Mouse (Mus musculus): ENCODE measurements around the gene Gm5089.

Gene Gm5089

GRCm38 (mm10) chr14:122386281-122387130, 64.4 kb downstream of the Gm5089 start:
- no peak for DNase-seq (ENCODE audit: low read depth, low spot score)

DNA sequence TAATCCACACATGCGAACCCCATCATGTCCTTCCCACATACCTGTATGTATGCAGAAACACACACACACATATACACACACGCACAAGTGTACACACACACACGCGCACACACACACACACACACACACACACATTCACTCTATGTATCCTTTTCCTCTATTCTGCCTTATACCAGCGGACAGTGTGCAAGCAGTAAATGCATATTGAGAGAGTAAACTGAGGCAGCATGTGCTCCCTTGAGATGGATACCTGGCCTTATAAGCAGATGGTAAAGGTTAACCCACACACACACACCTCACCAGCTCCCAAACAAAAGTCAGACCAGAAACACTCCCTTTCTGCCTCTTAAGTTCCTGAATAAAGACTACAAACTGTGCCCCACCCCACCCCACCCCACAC, 65.2 kb downstream of the Gm5089 start:
- DNase-seq (ENCODE audit: low read depth, low spot score): no peak

GRCm38 (mm10) chr14:122385238-122385534, 65.7 kb downstream of the Gm5089 start:
- no peak for DNase-seq (ENCODE audit: low read depth, low spot score)
